Mouse (Mus musculus) bone marrow macrophage, adult 2 months (primary cell): ENCODE data around the gene Synrg. TPM values are rescaled to one million over a fixed set of nuclear protein-coding genes. Genes with fewer than 3 reads are reported as not detected.

Source experiments
- H3K27ac ChIP-seq: 2 replicates; pipeline ENCODE4 v1.5.1; 2012; ENCODE audit warnings: low read depth, low read length; ENCODE audit not compliant: insufficient read depth
- H3K4me1 ChIP-seq: 2 replicates; pipeline ENCODE4 v1.6.1; 2012; ENCODE audit warnings: low read length; ENCODE audit not compliant: control insufficient read depth, insufficient read depth
- H3K4me3 ChIP-seq: 2 replicates; pipeline ENCODE4 v1.5.1; 2012; ENCODE audit warnings: mild to moderate bottlenecking, low read length, moderate library complexity; ENCODE audit not compliant: insufficient read depth
- CTCF ChIP-seq: IDR thresholded peaks from 2 replicates; pipeline ENCODE4 v1.5.1; 2012; ENCODE audit warnings: low read depth, mild to moderate bottlenecking, low read length, moderate library complexity
- POLR2A ChIP-seq: IDR thresholded peaks from 2 replicates; pipeline ENCODE4 v1.6.1; 2012; ENCODE audit warnings: mild to moderate bottlenecking, low read depth, low read length, borderline replicate concordance
- polyA plus RNA-seq: library from polyadenylated mRNA; stranded (reverse); fragments of >200 nt; gene quantifications from 2 replicates; pipeline ENCODE4 v1.2.4, GENCODE M21; 2012; ENCODE audit not compliant: missing spikeins, insufficient read depth, insufficient read length

Gene Synrg
- 19.5 and 26.9 TPM in 2 replicates for polyA plus RNA-seq

- Histone ChIP-seq H3K4me1 (peaks cover 15% of the 10 kb centered on the region), H3K27ac (no peak within 1 kb of the TSS), H3K4me3 (peak within 1 kb of the TSS; percentile 87)
- no peak for TF ChIP-seq POLR2A
- no peak for TF ChIP-seq CTCF
Measured at GRCm38 (mm10) chr11:83963991-83964921, at the start of gene Synrg. Gene Synrg (plus strand): TSS chr11:83964428.

DNA sequence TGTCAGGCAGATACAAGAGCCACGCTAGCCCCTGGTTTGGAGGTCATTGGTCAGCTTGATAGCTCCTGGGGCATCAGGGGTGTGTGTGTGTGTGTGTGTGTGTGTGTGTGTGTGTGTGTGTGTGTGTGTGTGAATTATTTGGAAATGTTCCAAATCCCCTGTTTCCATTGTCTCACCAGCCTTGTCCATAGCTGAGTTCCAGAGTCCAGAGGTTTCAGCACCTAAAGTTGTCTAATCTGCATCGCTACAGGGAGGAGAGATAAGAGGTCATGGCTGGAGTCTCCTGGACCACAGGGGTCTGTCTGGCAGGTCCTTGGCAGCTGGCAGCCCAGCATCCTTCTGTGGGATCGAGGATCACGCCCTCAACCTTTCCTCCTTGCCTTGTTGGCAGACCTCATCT is 49.7 kb upstream of the Synrg start:
- Histone ChIP-seq H3K27ac (no peak overlapping the region), H3K4me1 (no peaks in the 10 kb centered on the region), H3K4me3 (no peak overlapping the region)
- TF ChIP-seq CTCF (no peak), POLR2A (no peak)

GRCm38 (mm10) chr11:83922600-83922999 is 41.6 kb upstream of the Synrg start:
- no peaks in the 10 kb centered on the region for H3K4me1 ChIP-seq
- no peak overlapping the region for H3K27ac ChIP-seq
- no peak overlapping the region for H3K4me3 ChIP-seq
- TF ChIP-seq CTCF (no peak), POLR2A (no peak)

DNA sequence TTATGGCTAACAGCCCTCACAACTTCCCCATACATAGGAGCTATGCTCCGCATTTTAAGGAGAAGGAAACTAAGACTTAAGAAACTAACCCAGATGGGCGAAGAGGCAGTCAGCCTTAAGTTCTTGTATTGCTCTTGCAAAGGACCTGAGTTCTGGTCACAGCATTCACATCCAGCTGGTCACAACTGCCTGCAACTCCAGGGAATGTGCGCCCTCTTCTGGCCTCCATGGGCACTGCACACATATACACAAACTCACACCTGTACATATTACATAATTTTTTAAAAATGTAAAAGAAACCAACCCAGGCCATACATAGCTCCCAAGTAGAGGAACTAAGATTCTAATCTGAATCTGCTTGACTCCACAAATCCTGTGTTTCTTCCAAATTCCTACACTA is 37.1 kb upstream of the Synrg start:
- TF ChIP-seq CTCF (peak; percentile 85), POLR2A (no peak)
- H3K4me1 ChIP-seq = no peaks in the 10 kb centered on the region
- H3K4me3 ChIP-seq = no peak overlapping the region
- H3K27ac ChIP-seq = no peak overlapping the region

DNA sequence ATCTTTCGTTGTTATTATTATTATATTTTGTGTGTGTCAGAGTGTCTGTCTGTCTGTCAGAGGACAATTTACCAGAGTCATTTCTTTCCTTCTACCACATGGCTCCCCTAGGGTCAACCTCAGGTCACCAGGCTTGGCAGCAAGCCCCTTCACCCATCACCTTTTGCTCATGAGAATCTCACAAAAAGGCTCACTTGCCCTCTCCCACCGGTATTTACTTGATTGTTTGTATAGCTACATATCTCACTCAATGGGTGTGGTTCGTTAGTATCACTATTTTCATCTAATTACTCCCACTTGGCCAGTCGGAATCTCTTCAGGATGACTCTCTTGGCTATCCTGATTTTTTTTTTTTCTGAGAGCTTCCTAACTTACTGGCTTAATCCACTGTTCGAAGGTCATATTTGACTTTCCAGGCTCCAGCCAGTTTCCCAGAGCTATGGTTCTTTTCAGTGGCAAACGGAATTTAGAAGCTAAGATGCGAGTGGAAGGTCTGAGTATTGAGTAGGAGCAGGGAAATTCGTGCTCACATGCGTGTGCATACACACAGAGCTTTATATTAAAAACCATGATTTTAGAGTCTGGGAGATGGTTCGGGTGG is 31.6 kb upstream of the Synrg start:
- Histone ChIP-seq H3K4me1 (no peaks in the 10 kb centered on the region), H3K27ac (no peak overlapping the region), H3K4me3 (no peak overlapping the region)
- TF ChIP-seq CTCF (no peak), POLR2A (no peak)

GRCm38 (mm10) chr11:83933376-83933775 is 30.9 kb upstream of the Synrg start:
- Histone ChIP-seq H3K4me3 (no peak overlapping the region), H3K27ac (no peak overlapping the region), H3K4me1 (no peaks in the 10 kb centered on the region)
- TF ChIP-seq POLR2A (no peak), CTCF (no peak)

GRCm38 (mm10) chr11:83935986-83936665 is 28.1 kb upstream of the Synrg start:
- TF ChIP-seq POLR2A = no peak
- peak; percentile 91 for TF ChIP-seq CTCF
- no peak overlapping the region for H3K27ac ChIP-seq
- H3K4me1 ChIP-seq = no peaks in the 10 kb centered on the region
- H3K4me3 ChIP-seq = no peak overlapping the region

DNA sequence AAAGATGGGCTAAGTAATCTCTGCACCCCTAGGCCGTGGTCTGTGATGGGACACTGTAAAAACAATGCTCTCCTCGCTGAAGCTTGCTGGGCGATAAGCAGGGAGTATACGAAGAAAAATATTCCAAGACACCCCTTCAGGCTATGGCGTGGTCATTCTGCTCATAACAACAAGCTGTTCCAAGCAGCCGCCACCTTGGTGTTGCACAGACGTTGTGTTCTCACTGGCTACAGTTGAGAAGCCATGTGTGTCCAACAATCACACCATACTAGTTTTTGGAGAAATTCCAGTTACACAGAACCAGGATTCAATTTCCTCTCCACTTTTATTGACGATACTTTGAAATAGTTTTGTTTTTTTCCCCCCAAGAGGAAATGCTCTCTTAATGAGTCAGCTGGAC is 25.7 kb upstream of the Synrg start:
- TF ChIP-seq POLR2A = no peak
- no peak for TF ChIP-seq CTCF
- H3K27ac ChIP-seq = no peak overlapping the region
- peaks cover 7% of the 10 kb centered on the region for H3K4me1 ChIP-seq
- no peak overlapping the region for H3K4me3 ChIP-seq

DNA sequence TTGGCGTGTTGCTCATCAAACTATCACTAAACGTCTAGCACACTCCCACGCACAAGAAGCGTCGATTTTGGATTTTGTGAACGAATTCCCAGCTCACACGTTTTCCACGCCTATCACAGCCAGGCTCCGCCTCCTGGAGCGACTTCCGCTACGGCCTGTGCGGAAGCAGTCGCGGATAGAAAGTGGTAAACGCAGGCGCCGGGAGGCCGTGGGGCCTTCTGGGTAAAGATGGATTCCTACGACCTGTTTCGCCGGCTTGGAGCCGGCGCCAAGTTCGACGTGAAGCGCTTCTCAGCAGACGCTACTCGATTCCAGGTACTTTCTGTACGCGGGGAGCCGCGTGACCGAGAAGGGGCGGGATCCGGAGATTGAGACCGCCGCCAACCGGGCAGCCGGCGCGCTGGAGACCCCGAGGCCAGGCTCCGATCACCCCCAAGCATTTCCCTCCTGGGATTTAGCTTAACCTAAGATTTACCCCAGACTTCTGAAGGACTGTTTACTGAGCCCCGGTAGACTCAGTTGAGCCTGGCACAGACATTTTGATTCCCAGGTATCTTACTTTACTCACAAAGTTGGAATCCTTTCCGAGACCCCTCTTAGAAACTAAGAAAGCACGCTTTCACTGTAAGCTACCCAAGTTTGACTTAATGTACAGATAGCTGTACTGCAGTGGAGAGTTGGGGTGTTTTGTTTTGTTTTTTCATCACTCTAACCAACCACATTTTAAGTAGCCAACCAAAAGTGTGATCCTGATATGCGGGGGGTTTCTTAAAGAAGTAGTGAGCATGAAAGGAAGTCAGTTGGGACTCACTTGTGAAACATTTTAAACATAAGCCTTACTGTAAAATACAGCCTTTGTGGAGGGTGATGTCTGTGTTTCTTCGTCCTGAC is 22.0 kb upstream of the Synrg start, which contains the start of gene Ddx52:
TSS of gene Ddx52 (plus strand) at position 113 of the 891 bp plus-strand sequence.
- peak within 1 kb of the TSS; percentile 32; the same call in 1 of the 2 replicates for H3K27ac ChIP-seq
- TF ChIP-seq POLR2A = peak; percentile 50; the same call in 1 of the 2 replicates
- no peak for TF ChIP-seq CTCF
- H3K4me1 ChIP-seq = peaks cover 7% of the 10 kb centered on the region
- H3K4me3 ChIP-seq = peak within 1 kb of the TSS; percentile 84
